Mouse (Mus musculus) lung, embryonic 15.5 days (tissue): Measurements from ENCODE around the gene Padi3. TPM values are rescaled to one million over a fixed set of nuclear protein-coding genes. Genes with fewer than 3 reads are reported as not detected.

Source experiments
- ATAC-seq: fragments of 200-750 bp; cut with Nextera tagmentation; 2 replicates; pipeline ENCODE4 v1.8.0; 2017; ENCODE audit warnings: moderate number of reproducible peaks, borderline replicate concordance; ENCODE audit not compliant: low FRiP score, low TSS enrichment; ENCODE audit errors: extremely low read depth
- H3K27ac ChIP-seq: fragments of 300-500 bp; sonication (generic); 2 replicates; pipeline ENCODE4 v1.5.1; 2015; ENCODE audit warnings: moderate library complexity, mild to moderate bottlenecking, inconsistent platforms
- H3K27me3 ChIP-seq: fragments of 300-500 bp; sonication (generic); 2 replicates; pipeline ENCODE4 v1.6.1; 2015; ENCODE audit warnings: inconsistent platforms
- H3K36me3 ChIP-seq: fragments of 300-500 bp; sonication (generic); 2 replicates; pipeline ENCODE4 v1.6.1; 2015; ENCODE audit warnings: inconsistent platforms
- H3K4me1 ChIP-seq: fragments of 300-500 bp; sonication (generic); 2 replicates; pipeline ENCODE4 v1.6.1; 2015; ENCODE audit warnings: inconsistent platforms
- H3K4me2 ChIP-seq: fragments of 300-500 bp; sonication (generic); 2 replicates; pipeline ENCODE4 v1.6.1; 2015; ENCODE audit warnings: inconsistent platforms, mild to moderate bottlenecking, moderate library complexity
- H3K4me3 ChIP-seq: fragments of 300-500 bp; sonication (generic); 2 replicates; pipeline ENCODE4 v1.5.1; 2015; ENCODE audit warnings: mild to moderate bottlenecking, inconsistent platforms
- H3K9ac ChIP-seq: fragments of 300-500 bp; sonication (generic); 2 replicates; pipeline ENCODE4 v1.6.1; 2015; ENCODE audit warnings: inconsistent platforms
- H3K9me3 ChIP-seq: fragments of 300-500 bp; sonication (generic); 2 replicates; pipeline ENCODE4 v1.6.1; 2016; ENCODE audit warnings: inconsistent platforms
- WGBS: fragments of 180-500 bp; shearing (Covaris S2); methylation state at CpG from one replicate; pipeline ENCODE4 v1.1.7; 2015; 5-methylcytosine and 5-hydroxymethylcytosine counted together
- polyA plus RNA-seq: library from polyadenylated mRNA; unstranded; fragments of >200 nt; fragmentation: Nextera tagmentation; extraction: Ambion mirVana; gene quantifications from 2 replicates; pipeline ENCODE4 v1.2.1, GENCODE M21; 2015

Padi3 gene
- polyA plus RNA-seq, 1 experiment from 2014 or later: 0.31 TPM

DNA sequence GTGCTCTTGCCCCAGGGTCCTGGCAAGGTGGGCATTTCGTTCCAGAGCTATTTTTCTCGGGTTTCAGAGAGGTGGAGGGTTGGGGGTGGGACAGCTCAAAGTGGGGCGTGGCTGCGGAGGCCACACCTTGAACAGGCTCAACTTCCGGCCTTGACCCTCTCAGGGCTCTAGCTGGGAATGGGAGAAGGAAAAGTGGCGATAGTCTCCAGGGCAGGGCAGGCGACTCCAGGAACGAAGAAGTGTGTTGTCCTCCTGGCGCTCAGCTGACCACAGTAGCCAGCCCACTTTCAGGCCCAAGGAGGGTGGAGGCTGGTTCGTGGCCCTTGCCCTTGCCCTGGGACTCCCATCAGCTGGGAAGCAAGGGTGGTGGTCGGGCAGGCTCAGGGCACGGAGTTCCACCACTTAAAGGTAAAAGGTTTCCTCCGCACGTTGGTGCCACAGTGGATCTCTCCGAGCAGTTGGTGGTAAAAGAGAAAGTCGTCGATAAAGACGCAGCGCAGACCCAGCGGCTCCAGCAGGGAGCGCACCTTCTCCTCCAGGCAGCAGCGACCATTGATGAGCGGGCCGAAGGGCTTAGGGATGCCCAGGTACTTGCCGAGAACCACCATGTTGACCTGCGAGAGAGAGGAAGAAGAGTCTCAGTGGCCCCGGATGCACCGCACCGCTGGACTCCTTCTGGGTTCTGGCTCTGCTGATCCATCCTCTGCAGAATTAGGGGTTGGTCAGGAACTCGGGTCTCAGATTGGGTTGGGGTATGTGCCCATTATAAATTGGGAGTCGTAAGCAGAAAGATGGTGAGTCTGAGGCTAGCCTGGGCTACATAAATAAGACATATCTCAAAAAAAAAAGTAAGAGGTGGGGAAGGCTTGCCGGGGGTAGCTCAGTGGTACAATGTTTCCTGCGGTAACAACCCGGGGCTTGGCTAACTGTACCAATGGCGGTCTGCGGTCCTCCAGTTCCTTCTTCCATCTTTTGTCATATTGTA, 4.1 kb upstream of the Padi3 start:
- no peaks in the 10 kb centered on the region for H3K36me3 ChIP-seq
- H3K4me1 ChIP-seq: peaks cover 12% of the 10 kb centered on the region
- WGBS: 28% methylated on average over 36 of the region's 36 CpGs
- peak overlapping the region; percentile 39 for H3K9ac ChIP-seq
- ATAC-seq: peak; percentile 41
- H3K27ac ChIP-seq: peak overlapping the region; percentile 54
- peak overlapping the region; percentile 69 for H3K4me2 ChIP-seq
- no peaks in the 10 kb centered on the region for H3K9me3 ChIP-seq
- H3K27me3 ChIP-seq: no peaks in the 10 kb centered on the region; the same call in 1 of the 2 replicates
- peak overlapping the region; percentile 38 for H3K4me3 ChIP-seq

DNA sequence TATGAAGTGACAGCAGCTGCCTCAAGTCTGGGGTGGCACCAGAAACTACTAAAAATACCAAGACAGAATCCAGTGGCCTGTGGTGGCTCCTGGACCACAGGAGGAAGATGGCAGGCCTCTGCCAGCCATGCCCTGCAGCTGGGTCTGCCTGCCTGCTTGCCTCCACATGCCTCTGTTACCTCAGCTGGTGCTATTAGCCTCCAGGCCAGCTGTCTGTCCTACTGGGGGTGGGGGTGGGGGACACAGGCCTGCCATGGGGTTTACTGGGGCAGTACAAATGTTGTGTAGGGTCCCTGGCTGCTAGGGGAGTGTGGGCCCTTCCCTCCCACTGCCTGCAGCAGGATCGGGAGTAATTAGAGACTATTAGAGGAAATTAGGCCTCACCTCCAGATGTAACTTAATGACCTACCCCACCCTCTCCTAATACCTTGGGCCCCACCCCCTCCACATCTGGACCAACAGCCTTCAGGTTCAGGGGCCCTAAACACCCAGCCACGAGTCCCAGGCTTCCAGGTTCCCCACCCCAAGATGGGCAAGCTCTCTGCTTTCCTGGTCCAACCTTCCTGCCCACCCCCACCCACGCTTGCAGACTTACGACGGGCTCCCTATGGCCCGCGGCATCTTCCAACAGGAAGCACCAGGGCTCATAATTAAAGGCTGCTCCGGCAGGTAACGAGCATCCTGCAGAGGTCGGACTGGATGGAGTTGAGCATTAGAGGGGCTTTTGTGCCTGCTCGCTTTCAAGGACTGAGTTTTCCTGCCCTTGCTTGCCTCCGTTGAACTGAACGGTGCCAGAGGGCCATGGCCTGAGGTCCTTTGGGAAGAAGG, 3.1 kb upstream of the Padi3 start:
- H3K9ac ChIP-seq: no peak overlapping the region
- 30% methylated on average over 13 of the region's 13 CpGs for WGBS

DNA sequence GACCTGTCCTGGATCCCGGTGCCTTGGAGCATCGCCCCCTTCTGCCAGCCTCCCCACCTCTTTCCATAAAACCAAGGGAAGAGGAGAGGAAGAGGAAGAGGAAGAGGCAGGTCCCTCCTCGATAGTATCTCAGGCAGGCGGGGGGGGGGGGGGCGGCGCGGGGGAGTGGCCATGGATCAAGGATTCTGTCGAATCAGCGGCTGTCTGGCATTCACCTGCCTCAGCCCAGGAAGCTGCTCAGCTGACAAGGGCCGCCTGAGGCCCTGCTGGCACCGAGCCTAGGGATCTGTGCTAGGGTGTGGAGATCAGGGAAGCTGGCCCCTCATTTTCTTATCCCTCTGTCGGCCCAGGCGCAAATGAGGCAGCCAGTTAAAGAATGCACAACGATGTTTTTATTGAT, 2.2 kb upstream of the Padi3 start:
- H3K27ac ChIP-seq: no peak overlapping the region
- no peak overlapping the region for H3K4me2 ChIP-seq

More for the DNA sequence above, 3.1 kb upstream of the Padi3 start:
- 0 out of 2 replicates have a peak overlapping the region, but pooled peaks have one; percentile 54 for H3K27ac ChIP-seq
- no peaks in the 10 kb centered on the region for H3K36me3 ChIP-seq
- peak overlapping the region; percentile 69 for H3K4me2 ChIP-seq
- H3K4me3 ChIP-seq: peak overlapping the region; percentile 38
- H3K4me1 ChIP-seq: peaks cover 12% of the 10 kb centered on the region
- no peaks in the 10 kb centered on the region for H3K9me3 ChIP-seq
- ATAC-seq: no peak
- no peaks in the 10 kb centered on the region; the same call in 1 of the 2 replicates for H3K27me3 ChIP-seq

DNA sequence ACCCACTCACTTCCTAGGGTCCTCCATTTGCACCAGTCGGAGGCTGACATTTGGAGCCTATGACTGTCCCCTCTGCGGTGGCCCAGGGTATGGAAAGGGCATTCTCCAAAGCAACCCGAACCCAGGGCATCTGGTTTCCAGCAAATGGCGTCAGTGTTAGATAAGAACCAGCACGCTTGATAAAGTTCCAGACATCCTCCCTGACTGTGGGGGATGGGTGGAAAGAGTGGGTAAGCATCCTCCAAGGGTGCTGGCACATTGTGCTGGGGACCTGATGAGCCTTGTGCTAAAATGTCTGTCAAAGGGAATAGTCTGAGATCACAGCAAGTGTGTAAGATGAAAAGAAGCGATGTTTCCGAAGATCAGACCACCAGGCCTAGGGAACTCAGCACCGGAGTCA, 1.7 kb upstream of the Padi3 start:
- Histone ChIP-seq H3K9ac (no peak overlapping the region), H3K9me3 (no peaks in the 10 kb centered on the region), H3K27ac (no peak overlapping the region), H3K36me3 (no peaks in the 10 kb centered on the region), H3K27me3 (no peaks in the 10 kb centered on the region; the same call in 1 of the 2 replicates), H3K4me3 (no peak overlapping the region), H3K4me1 (peaks cover 12% of the 10 kb centered on the region), H3K4me2 (no peak overlapping the region)
- ATAC-seq: no peak
- WGBS: 40% methylated on average over 8 of the region's 8 CpGs

More for the DNA sequence above, 2.2 kb upstream of the Padi3 start:
- Histone ChIP-seq H3K4me3 (no peak overlapping the region), H3K9me3 (no peaks in the 10 kb centered on the region), H3K36me3 (no peaks in the 10 kb centered on the region), H3K9ac (no peak overlapping the region), H3K27me3 (no peaks in the 10 kb centered on the region; the same call in 1 of the 2 replicates), H3K4me1 (peaks cover 12% of the 10 kb centered on the region)
- 18% methylated on average over 9 of the region's 14 CpGs for whole genome bisulfite sequencing
- ATAC-seq: no peak

DNA sequence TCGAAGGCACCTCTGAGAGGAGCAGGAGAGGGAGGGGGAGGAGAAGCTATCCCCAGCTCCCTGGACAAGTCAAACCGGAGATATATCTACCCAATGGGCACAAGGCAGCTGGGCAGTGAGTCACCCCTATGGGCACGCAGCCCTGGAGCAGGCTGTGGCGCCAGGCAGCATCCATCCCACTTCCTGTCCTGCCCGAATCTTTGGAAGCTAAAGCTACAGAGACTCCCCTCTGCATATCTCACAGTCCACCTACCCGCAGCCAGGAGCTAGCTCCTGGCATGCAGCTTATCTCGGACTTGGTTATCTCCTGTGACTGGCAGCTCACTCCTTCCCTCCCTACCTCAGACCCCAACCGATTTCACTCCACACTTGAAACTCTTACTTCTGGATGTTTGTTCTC, 1.3 kb downstream of the Padi3 start:
- no peak overlapping the region for H3K9ac ChIP-seq
- no peak for ATAC-seq

DNA sequence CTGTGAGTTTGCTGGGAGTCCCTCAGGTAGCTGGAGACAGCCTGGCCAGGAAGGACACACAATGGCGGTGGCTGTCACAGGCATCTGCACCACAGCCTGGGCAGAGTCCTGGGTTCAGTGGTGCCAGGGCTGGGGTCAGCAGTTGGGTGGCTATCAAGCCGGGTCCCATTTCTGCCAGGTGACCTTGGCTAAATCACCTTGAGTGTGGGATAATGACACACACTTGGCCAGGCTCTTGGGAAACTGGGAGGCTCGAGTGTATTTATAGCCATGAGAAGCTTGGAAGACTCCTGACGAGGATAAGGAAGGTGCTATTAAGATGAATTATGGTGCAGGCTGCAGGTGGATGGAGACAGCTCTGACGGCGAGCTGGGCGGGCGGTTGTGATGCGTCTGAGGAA, 5.8 kb downstream of the Padi3 start:
- Histone ChIP-seq H3K9ac (no peak overlapping the region), H3K27me3 (no peaks in the 10 kb centered on the region), H3K4me2 (no peak overlapping the region), H3K4me1 (no peaks in the 10 kb centered on the region), H3K36me3 (no peaks in the 10 kb centered on the region), H3K9me3 (no peaks in the 10 kb centered on the region), H3K27ac (no peak overlapping the region), H3K4me3 (no peak overlapping the region)
- ATAC-seq: no peak
- WGBS: 61% methylated on average over 9 of the region's 9 CpGs

More for the DNA sequence above, 1.3 kb downstream of the Padi3 start:
- 50% methylated on average over 8 of the region's 8 CpGs for WGBS
- Histone ChIP-seq H3K4me2 (no peak overlapping the region), H3K4me1 (0 out of 2 replicates have a peak, but pooled peaks cover 2% of the 10 kb centered on the region), H3K36me3 (no peaks in the 10 kb centered on the region), H3K27me3 (no peaks in the 10 kb centered on the region; the same call in 1 of the 2 replicates), H3K27ac (no peak overlapping the region), H3K9me3 (no peaks in the 10 kb centered on the region), H3K4me3 (no peak overlapping the region)

DNA sequence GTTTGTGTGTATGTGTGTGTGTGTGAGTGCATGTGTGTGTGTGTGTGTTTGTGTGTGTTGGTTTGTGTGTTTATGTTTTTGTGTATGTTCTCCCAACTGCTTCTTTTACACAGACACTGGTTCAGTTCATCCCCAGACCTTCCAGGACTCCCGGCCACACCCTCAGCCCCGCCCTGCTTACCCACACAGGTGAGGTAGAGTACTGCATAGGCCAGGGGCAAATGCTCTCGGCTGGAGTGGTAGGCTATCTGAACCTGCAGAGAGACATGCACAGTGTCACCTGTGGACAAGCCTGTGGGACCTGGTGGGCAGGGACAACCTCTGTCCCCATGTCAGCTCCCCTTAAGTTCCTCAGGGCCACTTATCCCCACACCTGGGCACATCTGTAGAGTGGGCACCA, 9.1 kb downstream of the Padi3 start:
- H3K4me1 ChIP-seq: no peaks in the 10 kb centered on the region
- no peak for ATAC-seq
- no peak overlapping the region for H3K27ac ChIP-seq
- no peaks in the 10 kb centered on the region for H3K27me3 ChIP-seq
- no peak overlapping the region for H3K4me2 ChIP-seq
- H3K4me3 ChIP-seq: no peak overlapping the region
- H3K9ac ChIP-seq: no peak overlapping the region
- no peaks in the 10 kb centered on the region for H3K36me3 ChIP-seq
- WGBS: 68% methylated on average over 3 of the region's 3 CpGs
- H3K9me3 ChIP-seq: no peaks in the 10 kb centered on the region

DNA sequence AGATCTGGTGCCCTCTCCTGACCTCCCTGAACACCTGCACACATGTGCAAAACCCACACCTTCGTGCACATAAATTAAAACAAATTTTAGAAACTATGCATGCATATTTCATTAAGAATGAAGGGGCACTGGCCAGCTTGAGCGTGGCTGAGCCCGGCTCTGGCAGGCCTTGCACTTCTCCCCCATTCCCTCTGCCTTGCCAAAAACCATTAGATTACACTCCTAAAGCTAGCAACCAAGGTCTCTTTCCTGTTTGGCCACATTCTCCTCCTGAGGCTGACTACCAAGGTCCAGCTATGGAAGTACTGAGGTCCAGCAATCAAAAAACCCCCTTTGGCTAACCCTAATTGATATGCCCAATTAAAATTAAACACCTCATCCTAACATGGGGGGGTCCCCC, 13.7 kb downstream of the Padi3 start:
- WGBS: 74% methylated on average over 3 of the region's 3 CpGs
- H3K9me3 ChIP-seq: no peaks in the 10 kb centered on the region
- ATAC-seq: no peak
- H3K4me3 ChIP-seq: no peak overlapping the region
- H3K27ac ChIP-seq: no peak overlapping the region
- no peak overlapping the region for H3K4me2 ChIP-seq
- no peaks in the 10 kb centered on the region for H3K36me3 ChIP-seq
- H3K27me3 ChIP-seq: no peaks in the 10 kb centered on the region
- H3K4me1 ChIP-seq: no peaks in the 10 kb centered on the region
- no peak overlapping the region for H3K9ac ChIP-seq

DNA sequence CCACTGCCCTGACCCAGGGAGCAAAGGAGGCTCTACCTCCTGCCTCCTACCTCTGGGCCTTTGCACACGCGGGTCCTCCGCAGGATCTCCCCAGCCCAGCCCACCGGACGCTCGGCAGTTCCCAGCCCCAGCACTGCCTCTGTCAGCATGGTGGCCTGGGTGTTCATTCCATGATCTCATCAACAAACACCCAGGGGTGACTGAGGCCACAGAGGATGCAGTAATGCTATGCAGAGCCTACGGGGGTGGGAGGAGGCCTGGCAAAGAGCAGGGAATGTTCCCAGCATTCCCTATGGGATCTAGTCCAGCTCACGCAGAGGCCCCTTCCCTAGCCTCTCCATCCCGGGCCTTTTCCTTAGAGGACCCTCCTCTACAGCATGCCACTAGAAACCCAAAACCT, 15.8 kb downstream of the Padi3 start:
- H3K27ac ChIP-seq: no peak overlapping the region
- H3K4me3 ChIP-seq: no peak overlapping the region
- H3K36me3 ChIP-seq: no peaks in the 10 kb centered on the region
- 57% methylated on average over 9 of the region's 9 CpGs for WGBS
- ATAC-seq: peak; percentile 59
- no peak overlapping the region for H3K9ac ChIP-seq
- no peaks in the 10 kb centered on the region for H3K9me3 ChIP-seq
- H3K4me1 ChIP-seq: no peaks in the 10 kb centered on the region
- no peak overlapping the region for H3K4me2 ChIP-seq
- no peaks in the 10 kb centered on the region for H3K27me3 ChIP-seq

DNA sequence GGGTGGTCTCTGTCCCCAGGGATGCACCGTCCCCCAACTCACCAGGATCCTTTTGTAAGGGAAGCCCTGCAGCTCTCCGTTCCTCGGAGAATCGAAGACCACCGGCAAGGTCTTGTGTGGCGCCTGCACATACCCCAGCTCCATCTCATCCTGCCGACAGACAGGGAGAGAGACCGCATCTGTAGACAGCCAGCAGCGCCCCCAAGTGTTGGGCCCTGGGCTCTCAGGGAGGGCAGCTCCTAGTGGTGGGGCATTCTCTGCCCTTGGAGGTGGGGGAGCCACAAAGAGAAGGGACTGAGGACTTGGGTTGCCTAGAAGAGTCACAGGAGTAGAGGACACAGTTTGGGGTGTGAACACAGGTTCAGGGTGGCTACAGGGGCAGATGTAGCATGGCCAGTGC, 16.7 kb downstream of the Padi3 start:
- no peaks in the 10 kb centered on the region for H3K4me1 ChIP-seq
- no peak for ATAC-seq

DNA sequence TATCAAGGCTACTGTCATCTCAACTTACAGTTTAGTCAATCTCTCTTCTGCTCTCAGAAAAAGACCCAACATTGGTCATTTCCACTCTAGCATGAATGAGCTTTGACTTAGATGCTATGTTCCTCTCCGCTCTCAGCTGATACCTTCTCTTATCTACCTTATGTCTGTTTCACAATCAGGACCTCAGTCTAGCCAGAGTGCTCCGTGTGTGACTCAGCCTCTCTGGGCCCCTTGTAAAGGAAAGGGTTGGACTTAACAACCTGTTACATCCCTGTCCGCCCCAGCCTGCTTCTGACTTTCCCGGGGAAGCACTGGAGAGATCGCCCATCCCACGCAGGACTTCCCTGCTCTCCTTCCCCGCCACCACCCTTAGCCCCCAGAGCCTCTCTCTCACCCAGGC, 17.9 kb downstream of the Padi3 start:
- Histone ChIP-seq H3K4me2 (no peak overlapping the region), H3K4me1 (no peaks in the 10 kb centered on the region), H3K9me3 (no peaks in the 10 kb centered on the region), H3K9ac (no peak overlapping the region), H3K36me3 (no peaks in the 10 kb centered on the region), H3K27me3 (no peaks in the 10 kb centered on the region), H3K4me3 (no peak overlapping the region), H3K27ac (no peak overlapping the region)
- no peak for ATAC-seq
- WGBS: 77% methylated on average over 7 of the region's 7 CpGs

More for the DNA sequence above, 16.7 kb downstream of the Padi3 start:
- H3K9ac ChIP-seq: no peak overlapping the region
- H3K4me3 ChIP-seq: no peak overlapping the region
- 65% methylated on average over 9 of the region's 9 CpGs for WGBS
- H3K9me3 ChIP-seq: no peaks in the 10 kb centered on the region
- H3K36me3 ChIP-seq: no peaks in the 10 kb centered on the region
- H3K4me2 ChIP-seq: no peak overlapping the region
- H3K27me3 ChIP-seq: no peaks in the 10 kb centered on the region
- H3K27ac ChIP-seq: no peak overlapping the region
